Mouse (Mus musculus) frontal cortex, adult (tissue): Measurements from ENCODE around the gene Gid8.
"Not testable (repeated sequence)": the region's sequence is repeated elsewhere in the genome, so short reads cannot be mapped to it uniquely, and the experiment has no call there.

ENCODE experiments used
- ATAC-seq: cut with Nextera tagmentation; 2 replicates; pipeline ENCODE4 v1.9.2; 2017; ENCODE audit warnings: mild to moderate bottlenecking, moderate library complexity, mixed read lengths; ENCODE audit not compliant: low TSS enrichment

The Gid8 gene

DNA sequence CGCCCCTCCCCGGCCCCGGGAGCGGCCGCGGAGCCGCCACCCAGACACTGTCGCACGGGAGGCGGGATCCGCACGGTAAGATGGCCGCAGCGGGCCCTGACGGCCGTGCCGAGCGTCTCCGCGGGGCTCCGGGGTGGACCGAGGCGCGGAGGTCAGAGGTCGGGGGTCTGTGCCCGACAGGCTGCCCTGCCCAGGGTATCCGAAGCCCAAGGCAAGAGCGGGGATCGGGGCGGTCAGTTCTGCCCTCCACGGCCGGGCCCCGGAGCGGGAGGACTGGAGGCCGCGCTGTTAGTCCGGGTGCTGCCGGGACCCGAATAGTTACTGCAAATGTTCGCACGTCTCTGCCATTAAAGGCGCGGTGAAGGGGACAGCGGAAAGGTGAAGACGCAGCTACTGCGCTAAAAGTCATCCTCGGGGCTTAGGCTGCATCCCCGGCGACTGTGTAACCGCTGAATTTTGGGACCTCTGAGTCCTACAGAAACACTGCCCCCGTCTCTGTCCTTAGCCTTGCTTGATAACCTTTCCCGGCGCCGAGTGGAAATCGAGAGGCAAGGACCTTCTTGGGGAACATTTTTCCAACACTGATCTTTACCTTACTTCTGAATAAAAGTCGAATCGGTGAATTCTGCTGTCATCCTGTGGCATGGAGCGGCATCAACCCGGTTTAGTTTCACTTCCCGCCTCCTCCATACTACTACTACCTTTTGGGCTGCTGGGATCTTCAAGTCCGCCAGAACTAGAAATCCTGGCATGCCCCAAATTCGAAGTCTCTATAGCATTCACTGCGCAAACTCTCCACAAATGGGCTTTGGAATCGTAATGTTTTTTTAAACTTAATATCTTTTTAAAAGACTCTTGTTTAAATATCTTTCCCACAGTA lies 599 bp downstream of the Gid8 start:
- ATAC-seq, result peak; percentile 24; the same call in 1 of the 2 replicates

DNA sequence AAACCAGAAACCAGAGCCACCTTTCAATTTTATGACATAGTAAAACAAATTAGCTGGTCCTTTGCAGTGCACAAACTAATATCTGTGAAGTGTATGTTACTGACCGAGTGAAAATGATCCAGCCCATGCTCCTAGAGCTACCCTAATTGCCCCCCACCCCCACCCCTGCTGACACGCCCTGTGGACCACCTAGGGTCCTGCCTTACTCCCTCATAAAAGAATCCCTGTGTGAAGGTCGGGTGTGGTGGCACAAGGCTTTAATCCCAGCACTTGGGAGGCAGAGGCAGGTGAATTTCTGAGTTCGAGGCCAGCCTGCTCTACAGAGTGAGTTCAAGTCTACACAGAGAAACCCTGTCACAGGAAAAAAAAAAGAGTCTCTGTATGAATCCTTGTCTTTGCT lies 1.6 kb downstream of the Gid8 start:
- ATAC-seq, result no peak

DNA sequence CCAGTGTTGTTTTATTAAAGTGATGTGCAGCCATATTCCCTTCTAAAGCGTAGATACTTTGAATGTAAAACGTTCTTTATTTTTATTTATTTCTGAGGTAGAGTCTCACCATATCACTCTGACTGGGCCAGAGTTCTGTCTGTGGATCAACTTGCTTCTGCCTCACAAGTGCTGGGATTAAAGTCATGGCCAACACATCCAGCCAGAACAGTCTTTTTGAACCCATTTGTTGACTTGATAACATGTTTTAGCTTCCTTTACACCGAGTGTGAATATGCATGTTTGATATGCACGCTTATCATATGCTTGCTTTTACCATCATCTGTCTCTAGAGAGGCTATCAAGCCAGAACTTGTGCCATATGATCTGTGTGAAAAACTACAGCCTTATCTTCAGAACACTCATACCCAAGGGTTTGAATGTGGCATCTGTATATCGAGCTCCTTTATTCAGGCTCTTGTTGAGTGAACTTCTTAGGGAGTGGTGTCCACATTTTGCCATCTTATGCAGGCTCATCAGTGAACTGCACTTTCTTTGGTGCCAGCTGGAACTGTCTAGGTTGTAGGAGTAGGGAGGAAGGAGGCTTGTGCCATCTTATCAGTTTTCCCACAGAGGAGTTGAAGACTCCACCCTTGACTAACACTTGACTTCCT lies 2.2 kb downstream of the Gid8 start:
- no peak for ATAC-seq

DNA sequence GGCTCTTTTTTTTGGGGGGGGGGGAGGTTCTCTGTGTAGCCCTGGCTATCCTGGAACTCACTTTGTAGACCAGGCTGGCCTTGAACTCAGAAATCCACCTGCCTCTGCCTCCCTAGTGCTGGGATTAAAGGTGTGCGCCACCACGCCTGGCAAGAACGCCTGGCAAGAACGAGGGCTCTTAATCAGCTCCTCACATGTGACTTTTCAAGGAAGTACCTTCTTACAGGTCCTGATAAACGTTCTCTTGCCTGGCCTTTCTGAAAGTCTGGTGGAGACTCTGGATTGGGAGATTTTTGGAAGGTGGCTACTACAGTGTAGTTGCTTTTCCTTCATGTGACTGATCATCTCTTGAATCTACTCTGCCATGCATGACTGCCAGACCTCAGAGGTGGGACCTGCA lies 12.8 kb downstream of the Gid8 start:
- not testable (repeated sequence) for ATAC-seq

DNA sequence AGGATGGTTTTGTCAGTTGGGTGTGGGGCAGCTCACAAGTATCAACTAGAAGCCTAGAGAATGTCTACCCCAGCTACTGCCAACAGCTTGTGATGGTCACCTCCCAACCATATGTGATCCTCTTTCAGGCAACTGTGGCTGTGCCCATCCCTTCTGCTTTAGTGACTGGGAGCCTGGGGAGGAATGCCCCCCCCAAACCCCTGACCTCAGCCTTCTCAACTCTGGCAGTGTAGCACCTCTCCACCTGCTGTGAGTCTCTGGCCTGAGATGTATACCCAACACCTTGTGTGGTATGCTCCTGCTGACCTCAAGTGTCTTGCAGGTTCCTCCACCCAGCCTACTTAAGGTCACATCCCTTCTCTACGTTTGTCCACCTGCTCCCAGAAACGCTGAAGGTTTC lies 13.9 kb downstream of the Gid8 start:
- no peak for ATAC-seq

DNA sequence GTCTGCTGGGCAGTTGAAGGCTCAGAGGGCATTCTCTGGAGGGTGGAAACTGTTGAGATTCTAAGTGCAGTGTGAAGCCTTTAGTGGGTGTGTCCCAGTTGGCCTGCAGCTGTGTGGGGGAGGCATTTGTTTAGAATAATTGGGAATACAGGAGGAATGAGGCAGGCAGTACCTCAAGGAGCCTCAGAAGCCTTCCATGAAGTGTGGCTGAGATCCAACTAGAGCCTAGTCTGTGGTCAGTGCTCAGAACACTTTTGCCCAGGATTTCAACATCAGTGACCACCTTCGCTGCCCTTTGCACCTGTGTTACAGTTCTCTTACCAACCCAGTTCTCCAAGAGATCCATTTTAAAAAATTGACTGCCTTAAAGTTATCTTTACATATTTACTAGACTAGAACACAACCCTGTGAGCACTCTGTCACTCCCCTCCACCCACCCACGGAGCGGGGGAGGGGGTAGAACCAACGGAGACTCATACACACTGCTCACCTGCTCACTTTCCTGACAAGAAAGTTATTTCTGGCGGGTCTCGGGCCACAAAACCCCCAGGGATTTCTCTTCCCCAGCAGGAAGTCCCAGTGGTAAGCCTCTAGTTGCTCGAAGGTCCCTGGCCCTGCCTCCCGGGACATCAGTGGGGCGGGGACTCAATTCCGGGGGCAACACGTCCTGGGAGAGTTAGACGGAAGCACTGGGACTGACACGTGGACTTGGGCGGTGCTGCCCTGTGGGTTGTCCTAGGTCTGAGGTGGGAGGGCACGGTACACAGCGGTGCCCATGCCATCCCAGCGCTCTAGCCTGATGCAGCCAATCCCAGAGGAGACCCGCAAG lies 14.9 kb downstream of the Gid8 start, which contains the start of gene Slc17a9:
Gene Slc17a9 (plus strand): TSS at position 679 of the 829 bp plus-strand sequence.
- peak; percentile 50 for ATAC-seq

DNA sequence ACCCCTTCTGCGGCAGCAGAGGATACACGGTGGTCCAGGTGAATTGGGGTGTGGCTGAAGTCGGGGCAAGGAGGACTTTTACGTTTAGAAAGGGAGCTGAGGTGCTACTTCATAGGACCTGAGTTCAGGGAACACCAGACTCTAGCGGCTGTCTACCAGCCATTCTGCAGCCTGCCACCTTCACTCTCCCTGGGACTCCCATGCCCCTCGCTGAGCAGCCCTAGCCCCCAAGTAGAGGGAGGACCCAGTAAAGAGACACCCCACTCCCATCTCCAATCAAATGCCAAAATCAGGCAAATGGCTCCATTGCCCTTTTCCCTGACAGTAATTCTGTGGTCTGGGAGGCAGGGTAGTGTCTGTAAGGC lies 15.5 kb downstream of the Gid8 start:
- no peak for ATAC-seq

DNA sequence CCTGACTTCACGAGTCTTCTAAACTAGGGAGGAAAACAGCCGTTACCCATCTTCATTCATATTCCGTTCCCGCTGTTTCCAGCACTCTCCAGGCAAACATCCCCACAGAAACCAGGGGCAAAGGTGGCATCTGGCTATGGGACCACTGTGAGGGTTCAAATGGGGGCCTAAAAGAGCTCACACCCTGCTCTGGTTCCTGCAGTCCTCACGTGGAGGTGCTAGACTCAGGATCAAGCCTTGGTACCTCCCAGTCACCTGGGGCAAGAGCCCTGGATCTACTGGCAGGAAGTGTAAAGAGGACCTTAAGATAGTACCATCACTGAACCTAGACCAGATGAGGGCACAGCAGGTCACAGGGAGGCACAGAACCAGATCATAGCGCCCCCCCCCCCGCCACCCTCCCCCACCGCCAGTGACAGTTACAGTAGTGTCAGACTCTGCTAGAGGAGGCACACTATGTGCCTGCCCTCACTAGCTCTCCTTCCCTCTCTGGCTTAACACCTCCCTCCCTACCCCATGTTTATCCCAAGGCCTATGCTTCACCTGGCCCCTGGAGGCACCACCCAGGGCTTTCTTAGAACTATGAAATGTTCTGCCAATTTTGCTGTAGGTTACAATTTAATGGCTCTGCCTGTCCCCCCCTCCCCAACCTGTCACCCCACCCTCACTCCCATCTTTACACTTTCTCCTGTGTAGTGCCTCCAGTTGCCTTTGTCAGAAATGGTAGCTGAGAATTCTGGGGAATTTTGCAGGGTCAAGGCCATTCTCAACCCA lies 16.1 kb downstream of the Gid8 start:
- no peak for ATAC-seq

DNA sequence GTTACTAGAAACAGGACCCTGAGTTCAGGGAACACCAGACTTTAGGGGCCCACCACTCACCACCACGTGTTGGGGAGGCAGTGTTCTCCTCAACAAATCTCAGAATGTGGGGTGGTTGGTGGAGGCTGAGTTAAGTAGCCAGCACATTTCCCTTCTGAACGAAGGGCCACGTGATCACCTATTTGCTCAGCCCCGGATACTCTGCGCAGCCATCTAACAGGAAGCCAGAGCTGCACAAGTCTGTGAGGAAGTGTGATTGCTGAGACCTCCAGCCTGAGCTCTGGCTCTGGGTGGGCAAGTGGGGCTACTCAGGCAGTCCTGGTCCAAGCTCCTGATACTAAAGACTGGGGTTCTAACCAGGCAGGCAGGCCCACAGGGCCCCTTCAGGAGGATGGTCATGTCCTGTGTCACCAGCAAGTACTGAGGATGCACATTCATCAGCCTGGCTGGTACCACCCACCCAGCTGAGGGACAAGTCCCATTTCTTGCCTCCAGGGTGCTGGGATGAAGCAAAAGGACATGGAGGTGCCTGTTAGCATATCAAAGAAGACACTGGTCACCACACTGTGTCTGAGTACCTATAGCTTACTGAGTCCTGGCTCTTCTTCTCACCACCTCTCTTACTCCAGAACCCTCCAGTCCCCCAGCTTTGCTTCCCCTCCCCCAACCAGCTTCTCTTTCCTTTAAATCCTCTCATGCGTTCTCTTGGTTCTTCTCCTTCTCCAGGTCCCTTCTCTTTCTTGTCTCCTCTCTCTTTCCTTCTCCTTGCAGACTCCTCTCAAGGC lies 16.9 kb downstream of the Gid8 start:
- ATAC-seq, result no peak

DNA sequence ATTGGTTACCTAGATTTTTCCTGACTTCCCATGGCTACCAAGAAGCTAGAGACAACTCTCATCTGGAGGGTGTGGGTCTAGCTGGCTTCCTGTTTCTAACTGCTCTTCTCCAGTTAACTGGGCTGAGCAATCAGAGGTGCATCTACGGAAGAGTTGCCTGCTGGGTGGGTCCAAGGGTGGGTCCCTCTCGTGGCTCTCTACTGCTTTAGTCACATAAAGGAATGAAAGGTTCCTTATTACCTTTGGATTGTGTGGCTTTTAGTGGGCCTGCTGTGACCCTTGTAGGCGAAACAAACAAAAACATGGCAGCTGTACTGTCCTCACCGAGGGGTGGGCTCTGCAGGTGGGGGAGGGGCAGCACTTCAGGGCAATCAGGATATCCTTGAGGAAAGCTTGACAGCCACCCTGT lies 17.7 kb downstream of the Gid8 start:
- no peak for ATAC-seq

DNA sequence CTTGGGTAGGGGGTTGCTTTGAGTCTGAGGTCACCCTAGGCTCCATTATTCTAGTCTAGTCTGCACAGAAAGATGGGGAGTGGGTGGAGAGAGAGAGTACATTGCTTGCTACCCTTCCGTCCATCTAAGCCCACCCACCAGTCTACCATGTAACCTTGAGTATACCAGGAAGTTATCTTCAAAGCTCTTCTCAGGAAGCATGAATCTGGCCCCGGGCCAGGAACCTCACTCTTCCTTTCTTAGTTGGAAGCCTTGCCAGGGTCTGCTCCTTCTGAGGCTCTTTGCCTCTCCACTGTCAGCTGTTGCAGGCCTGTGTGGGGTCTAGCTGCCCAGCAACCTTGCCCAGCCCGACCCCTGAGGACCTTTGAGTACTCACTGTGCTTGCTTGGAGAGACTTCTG lies 21.1 kb downstream of the Gid8 start:
- ATAC-seq, result no peak

DNA sequence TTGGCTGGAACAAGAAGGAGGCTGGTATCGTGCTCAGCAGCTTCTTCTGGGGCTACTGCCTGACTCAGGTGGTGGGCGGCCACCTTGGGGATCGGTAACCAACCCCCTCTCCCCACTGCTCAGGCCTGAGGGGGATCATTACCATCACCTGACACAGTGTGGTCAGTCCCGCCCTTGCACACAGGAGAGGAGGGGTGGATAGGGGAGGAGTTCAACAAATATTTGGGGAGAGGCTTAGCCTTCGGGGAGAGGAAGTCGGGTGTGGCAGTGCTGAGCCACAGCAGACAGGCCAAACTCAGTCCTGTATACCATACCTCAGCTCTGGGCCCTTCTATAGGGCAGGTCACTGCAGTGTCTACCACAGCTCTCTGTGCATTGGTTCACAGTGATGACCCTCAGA lies 22.1 kb downstream of the Gid8 start:
- ATAC-seq, result no peak

DNA sequence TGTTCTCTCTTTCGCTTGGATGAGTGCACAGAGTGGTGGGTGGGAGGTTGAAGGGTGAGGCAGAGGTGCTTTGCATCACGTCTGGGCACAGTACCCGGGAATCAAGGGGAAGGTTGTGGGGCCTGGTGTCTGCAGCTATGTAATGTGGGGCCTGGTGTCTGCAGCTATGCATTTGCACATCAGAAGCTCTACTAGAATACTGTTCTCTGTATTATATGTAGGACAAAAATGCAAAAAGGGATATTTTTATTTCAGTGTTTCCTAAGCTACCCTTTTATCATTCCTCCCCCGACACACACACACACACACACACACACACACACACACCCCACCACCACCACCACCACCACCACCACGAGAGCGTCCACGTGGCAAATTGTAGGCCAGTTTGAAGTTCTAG lies 25.3 kb downstream of the Gid8 start:
- peak; percentile 83 for ATAC-seq

DNA sequence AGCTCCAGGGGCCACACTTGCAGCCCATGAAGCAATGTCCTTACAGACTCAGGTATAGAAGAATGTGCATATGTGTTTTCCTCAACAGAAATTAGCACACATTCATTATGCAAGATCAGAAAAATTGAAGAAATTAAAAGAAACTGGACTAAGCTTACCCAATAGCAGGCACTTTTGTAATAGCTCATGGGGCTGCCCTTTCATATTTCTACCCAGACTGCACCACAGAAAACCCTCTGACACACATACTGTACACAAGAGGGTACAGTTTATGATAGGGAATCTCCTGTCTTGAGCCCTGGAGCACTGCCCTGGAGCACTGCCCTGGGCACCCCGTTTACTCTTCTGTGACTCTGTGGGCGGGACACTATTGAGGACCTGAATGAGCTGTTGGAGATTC lies 28.1 kb downstream of the Gid8 start:
- no peak for ATAC-seq

DNA sequence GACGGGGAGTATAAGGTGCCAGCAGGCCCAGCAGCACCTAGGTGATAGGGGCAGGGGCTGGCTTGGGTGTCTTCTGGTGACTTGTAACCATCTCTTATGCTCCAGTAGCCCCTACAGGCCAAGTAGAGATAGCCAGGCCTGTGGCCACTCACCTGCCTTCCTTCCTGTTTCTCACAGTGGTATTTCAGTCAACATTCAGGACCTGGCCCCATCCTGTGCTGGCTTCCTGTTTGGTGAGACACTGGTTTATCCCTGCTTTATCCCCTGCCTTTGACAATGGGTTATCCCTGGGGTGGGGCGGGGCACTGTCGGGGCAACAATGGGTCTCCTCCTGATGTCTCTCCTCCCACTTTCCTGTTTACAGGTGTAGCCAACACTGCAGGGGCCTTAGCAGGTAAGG lies 30.4 kb downstream of the Gid8 start:
- no peak for ATAC-seq

DNA sequence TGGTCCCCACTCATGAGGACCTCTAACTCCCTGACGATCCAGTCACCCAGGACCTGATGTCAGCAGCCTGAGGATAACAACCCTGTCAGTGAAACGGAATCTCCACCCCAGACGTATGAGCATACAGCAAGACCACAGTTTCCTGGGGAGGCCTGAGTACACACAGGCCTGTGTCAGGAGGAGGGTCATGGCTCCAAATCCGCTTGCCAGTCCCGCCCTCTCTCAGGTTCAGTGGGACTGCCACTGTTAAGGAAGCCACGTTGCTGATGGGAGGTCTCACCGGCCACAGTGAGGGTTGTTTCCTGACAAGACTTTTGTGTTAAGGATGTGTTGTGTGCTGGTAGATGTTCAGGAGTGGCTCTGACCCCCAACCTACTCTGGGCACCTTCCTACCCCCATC lies 31.5 kb downstream of the Gid8 start:
- no peak for ATAC-seq

DNA sequence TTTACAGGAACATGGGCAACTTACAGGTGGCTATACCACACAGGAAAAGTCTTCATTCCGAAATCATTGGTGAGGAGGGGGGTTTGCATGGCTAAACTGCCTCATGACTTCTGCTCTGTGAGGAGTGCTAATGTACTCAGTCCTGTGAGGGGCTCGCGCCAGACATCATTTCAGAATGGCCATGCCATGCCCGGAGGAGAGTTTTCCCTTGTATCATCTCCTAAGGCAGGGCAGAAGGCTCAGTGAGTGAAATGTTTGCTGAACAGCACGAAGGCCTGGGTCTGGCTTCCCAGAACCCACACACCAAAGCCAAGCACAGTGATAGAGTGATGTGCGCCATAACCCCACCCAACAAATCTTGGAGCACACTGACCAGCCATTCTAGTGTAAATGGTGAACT lies 32.9 kb downstream of the Gid8 start:
- ATAC-seq, result no peak

DNA sequence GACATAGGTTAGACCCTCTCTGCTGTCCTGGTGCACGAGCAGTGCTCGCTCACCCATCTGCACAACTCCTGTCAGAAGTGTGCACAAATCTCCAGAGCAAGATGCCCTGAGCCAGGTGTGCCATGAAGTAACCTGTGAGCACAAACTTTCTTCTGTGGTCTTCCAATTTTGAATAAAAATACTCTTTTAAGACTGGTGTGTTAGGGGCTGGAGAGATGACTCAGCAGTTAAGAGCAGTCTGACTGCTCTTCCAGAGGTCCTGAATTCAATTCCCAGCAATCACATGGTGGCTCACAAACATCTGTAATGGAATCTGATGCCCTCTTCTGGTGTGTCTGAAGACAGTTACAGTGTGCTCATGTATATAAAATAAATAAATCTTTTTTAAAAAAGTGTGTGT lies 33.4 kb downstream of the Gid8 start:
- no peak for ATAC-seq

DNA sequence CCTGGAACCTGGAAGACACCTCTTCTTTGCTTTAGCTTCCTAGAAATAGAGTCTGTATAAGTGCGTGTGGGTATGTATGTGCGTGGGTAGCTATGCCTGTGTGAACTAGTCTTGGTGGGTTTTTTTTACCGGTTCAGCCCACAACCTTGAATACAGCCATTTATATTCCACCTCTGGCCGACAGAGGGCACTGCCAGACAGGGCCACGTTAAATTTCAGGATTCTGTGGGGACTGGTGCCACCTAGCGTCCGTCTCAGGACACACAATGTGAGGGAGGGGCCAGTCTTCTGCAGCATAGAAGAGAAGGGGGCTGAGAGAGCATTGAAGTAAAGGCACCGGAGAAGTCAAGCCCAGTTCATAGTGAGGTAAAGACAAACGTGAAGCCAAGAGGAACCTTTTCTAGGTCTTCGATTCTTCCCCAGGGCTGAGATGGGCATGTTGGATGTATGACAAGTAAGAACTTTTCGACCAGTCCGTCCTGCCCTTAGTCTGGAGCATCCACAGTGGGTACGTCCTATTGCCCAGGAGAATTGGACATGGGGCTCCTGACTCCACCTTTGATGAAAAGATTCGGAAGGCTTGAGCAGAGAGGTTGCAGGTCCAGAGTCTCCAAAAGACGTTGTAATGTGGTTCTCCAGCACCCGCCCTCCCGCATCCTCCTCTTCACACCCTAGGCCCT lies 35.5 kb downstream of the Gid8 start:
- ATAC-seq, result peak; percentile 86

DNA sequence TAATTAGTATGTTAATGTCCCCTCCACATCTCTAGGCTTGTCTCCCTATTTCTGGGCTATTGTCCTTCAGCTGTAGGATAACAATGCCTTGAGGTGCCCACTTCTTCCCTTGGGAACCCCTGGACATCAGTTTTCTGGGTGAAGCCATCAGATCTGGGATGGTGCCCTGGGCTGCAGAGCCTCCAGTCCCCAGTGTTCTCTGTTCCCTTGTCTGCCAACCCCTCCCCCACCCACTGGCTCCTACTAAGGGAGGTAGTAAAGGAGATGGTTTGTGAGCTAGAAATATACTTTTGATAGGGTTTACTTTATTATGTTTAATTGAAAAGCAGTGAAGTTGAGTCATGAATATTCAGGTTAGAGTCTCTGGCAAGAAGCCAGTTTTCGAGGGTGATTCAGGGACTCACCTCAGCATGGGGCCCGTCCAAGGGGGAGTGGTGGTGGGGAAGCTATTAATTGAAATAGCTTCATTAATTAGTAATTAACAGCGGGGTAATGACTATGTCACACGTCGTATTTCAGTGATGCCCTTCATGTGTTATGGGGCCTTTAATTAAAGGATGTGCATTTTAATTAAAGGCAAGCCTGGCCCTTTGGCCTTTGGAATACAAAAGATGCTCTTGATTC lies 36.8 kb downstream of the Gid8 start:
- ATAC-seq, result no peak
